Mouse (Mus musculus) fat pad, adult 2 months (tissue): ENCODE data around the gene Gm38431.

ENCODE experiments used
- DNase-seq: peaks from one replicate; pipeline ENCODE4 v3.0.0-alpha.2; 2011; ENCODE audit warnings: low read depth, low spot score; ENCODE audit errors: extremely low read depth

The Gm38431 gene

DNA sequence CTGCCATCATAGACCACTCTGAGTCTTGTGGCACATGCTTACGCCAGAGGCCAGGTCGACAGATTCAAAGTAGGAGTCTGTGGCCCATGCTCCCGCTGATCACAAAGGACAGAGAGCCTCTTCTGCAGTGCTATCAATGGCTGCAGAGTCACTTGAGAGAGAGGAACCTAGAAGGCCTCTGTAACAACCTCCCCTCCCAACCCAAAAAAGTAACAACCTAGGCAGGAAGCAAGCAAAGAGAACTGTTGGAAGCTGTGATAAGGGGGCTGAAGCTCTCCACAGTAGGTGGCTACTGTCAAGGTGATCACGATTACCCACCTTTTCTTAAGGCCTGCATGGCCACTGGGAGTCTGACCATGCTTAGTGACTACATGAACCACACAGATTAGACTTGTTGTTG is 48.2 kb downstream of the Gm38431 start:
- no peak for DNase-seq

DNA sequence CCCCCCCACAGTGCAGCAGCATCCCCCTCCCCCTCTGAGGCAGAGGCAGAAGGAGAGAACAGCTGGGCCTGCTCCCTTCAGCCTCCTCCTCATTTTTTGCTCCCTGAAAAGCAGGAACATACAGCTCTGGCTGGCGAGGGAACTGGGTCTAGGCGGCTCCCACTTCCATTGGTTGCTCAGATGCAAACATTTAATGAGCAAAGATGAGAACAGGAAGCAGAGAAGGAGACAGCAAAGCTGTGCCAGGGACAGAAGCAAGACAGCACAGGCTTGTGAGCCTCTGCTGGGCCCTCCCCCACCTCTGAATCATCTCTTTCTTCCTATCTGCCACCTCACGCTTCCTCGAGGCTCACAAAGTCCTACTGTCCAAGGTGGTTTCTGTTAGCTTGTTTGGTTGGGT is 50.5 kb downstream of the Gm38431 start:
- DNase-seq = no peak

DNA sequence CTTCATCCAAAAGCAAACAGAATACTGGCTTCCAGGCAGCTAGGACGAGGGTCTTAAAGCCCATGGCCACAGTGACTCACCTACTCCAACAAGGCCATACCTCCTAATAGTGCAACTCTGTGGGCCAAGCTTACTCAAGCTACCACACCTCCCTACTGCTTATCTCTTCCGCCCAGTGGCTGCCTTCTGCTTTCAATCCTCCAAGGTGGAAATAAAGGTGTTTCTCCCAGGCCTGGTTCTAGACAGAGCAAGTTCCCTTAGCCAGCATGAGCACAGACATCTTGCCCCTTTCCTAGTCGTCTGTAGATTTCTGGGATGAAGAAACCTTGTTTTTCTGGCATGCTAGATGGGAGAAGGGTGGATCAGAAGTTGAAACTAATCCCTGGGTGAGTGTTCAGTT is 52.0 kb downstream of the Gm38431 start:
- no peak for DNase-seq

DNA sequence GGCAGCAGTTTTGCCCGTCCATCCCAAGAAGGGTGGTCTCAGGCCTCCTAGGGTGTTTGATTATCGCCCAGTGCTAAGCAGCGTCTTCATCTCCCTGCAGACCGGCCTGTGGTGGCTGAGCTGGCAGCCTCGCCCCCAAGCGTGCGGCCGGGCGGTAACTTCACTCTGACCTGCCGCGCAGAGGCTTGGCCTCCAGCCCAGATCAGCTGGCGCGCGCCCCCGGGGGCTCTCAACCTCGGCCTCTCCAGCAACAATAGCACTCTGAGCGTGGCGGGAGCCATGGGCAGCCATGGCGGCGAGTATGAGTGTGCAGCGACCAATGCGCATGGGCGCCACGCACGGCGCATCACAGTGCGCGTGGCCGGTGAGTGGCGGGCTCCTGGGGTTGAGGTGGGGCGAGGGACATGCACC is 54.3 kb downstream of the Gm38431 start:
- no peak for DNase-seq

DNA sequence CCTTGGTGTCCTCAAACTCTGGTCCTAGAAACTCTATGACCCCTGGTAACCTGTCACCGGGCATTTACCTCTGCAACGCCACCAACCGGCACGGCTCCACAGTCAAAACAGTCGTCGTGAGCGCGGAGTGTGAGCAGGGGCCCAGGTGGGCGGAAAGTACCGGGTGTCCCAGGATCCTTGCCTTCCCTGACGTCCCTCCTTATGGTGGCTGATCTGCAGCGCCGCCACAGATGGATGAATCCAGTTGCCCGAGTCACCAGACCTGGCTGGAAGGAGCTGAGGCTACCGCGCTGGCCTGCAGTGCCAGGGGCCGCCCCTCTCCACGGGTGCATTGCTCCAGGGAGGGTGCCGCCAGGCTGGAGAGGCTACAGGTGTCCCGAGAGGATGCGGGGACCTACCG is 55.1 kb downstream of the Gm38431 start:
- DNase-seq = no peak

DNA sequence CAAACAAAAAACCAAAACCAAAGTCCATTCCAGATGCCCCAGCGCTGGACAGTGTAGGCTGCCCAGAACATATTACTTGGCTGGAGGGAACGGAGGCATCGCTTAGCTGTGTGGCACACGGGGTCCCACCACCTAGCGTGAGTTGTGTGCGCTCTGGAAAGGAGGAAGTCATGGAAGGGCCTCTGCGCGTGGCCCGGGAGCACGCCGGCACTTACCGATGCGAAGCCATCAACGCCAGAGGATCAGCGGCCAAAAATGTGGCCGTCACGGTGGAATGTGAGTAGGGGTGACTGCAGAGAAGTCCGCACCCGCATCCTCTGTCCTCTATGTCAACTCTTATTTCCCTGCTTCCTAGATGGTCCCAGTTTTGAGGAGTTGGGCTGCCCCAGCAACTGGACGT is 55.6 kb downstream of the Gm38431 start:
- no peak for DNase-seq

DNA sequence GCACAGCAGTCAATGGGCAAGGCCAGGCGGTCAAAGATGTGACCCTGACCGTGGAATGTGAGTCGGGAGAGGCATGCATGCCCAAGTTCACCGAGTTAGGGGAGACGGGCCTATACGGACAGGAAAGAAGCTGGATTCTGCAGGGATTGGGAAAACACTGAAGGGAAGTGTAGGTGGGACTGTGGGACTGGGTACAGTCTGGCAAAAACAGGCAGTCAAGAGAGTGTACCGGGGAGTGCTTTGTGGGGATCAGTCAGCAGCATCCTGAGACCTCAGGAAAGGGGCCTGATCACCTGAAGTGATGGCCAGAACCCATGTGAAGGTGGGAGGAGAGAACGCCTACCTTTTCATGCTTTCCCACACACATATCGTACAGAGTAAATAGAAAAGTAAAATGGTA is 56.2 kb downstream of the Gm38431 start:
- no peak for DNase-seq

DNA sequence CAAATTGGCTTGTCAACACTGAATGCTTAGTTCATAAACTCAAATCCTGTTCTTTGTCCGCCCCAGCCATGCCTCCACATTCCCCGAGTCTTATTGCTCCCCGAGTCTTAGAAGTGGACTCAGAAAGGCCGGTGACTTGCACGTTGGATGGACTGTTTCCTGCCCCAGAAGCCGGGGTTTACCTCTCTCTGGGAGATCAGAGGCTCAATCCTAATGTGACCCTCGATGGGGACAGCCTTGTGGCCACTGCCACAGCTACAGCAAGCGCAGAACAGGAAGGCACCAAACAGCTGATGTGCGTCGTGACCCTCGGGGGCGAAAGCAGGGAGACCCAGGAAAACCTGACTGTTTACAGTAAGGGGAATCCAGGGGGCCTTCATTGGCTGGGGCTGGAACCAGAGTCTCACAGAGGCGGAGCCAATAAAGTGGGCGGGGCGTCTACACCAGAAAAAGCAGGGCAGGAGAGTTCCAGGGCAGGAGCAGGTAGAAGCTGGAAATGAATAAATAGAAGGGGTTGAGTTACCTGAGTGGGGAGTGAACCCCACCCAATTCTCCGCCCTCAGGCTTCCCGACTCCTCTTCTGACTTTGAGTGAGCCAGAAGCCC is 57.2 kb downstream of the Gm38431 start:
- no peak for DNase-seq

DNA sequence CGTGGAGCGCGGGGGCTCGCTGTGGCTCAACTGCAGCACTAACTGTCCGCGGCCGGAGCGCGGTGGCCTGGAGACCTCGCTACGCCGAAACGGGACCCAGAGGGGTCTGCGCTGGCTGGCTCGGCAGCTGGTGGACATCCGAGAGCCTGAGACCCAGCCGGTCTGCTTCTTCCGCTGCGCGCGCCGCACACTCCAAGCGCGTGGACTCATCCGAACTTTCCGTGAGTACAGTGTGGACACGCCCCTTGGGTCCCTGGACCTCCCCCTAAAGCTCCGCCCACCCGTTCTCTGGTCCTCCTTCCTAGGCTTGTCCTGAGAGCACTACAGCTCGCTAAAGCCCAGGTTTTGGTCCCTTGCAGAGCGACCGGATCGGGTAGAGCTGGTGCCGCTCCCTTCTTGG is 58.7 kb downstream of the Gm38431 start:
- no peak for DNase-seq

DNA sequence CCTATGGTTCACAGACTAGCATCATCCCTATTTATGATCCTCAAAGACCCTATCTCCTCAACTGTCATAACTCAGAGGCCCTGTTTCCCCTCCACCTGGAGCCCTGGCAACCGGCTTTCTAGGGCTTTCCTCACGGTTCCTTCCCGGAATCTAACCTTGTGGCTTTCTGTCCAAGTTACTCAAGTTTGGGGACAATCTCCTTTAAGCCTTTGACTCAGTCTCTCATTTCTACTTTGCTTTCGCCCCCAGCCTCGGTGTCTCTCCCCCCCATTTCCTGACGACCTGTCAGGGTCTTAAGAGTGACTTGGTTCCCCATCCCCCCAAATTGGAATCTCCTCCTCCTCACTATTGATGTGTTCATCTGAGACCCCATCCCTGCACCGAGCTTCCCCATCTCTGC is 59.3 kb downstream of the Gm38431 start:
- DNase-seq = no peak

DNA sequence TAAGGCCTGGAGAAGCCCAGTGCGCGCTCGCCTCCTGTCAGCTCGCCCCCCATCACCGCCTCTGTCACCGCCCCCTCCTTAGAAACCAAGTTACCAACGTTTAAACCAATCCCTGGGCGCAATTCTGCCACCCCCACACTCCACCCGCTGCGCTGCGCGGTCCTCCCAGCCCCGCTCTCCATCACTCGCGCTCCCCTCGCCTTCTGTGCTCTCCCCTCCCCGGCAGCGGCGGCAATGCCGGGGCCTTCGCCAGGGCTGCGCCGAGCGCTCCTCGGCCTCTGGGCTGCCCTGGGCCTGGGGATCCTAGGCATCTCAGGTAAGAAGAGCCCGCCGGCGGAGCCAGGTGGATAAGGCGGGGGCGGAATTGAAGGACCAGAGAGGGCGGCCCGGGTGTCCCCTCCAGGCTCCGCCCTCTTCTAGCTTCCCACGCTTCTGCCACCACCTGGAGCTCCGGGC is 59.9 kb downstream of the Gm38431 start, which contains the start of gene Icam5:
Gene Icam5 (plus strand): TSS at position 178 of the 456 bp plus-strand sequence.
- DNase-seq = no peak

DNA sequence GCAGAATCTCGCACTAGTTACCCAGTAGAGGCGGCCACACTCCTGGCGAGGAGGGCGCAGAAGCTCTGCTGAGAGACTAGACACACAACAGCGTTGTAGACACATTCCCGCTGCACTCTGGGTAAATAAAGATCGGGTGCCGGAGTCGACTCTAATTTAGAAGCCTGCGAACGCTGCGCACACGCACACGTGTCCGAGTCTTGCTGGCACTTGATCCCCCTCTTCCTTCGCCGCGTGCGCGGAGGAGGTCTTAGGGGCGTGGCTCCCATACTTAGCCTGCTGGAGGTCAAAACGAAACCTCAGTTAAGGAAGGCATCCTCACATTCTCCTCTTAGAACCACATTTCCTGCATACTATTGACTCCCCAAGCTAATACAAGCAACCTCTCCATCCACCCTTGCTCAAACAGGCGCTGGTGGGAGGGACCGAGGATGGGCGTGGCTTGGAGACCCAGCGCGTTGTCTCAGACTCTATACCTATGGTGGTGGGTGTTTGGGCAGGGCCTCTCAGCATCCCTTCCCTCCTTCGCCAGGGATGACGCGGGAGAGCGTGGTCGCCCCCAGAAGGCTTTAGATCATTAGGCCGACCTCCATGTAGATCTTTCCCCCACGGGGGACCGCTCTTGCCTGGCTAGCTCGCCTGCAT is 60.4 kb downstream of the Gm38431 start:
- DNase-seq = no peak

DNA sequence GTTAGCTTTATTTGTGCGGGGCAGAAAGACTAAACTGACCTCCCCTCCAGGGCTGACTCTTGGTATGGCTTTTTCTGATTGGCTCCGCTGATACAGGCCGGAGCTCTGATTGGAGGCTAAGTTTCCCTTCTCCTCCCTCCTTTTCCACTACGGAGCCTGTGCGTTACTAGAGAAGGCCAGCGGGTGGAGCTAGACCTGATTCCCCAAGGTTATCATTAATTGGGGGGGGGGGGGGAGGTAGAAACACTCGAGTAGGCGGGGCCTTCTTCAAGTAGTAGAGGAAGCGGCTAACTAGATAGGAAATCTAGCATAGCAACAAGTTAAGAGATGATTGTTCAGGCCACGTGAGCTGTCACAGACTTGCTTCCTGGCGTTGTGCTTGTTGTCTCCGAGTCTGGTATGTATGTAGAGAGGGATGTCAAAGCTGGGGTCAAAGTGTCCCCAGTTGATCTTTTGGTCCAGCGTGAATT is 61.0 kb downstream of the Gm38431 start:
- peak; percentile 61 for DNase-seq

DNA sequence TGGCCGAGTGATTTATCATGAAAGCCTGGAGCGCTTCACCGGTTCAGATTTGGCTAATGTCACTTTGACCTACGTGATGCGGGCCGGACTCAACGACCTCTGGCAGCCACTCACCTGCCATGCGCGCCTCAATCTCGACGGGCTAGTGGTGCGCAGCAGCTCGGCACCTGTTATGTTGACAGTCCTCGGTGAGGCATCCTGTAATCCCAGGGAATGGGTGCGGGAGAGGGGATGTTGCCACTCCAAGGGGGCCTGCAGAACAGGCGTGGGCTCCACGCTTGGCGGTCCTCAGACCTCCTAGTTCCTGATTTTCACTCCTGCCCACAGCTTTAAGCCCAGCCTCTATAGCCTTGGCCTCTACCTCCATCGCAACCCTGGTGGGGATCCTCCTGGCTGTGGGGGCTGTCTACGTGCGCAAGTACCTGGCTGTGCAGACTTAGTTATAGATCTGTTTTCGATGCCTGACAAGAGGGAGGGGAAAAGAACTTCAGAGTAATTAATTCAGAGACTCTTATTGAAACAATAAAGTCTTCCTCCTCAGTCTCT is 61.7 kb downstream of the Gm38431 start:
- DNase-seq = no peak

DNA sequence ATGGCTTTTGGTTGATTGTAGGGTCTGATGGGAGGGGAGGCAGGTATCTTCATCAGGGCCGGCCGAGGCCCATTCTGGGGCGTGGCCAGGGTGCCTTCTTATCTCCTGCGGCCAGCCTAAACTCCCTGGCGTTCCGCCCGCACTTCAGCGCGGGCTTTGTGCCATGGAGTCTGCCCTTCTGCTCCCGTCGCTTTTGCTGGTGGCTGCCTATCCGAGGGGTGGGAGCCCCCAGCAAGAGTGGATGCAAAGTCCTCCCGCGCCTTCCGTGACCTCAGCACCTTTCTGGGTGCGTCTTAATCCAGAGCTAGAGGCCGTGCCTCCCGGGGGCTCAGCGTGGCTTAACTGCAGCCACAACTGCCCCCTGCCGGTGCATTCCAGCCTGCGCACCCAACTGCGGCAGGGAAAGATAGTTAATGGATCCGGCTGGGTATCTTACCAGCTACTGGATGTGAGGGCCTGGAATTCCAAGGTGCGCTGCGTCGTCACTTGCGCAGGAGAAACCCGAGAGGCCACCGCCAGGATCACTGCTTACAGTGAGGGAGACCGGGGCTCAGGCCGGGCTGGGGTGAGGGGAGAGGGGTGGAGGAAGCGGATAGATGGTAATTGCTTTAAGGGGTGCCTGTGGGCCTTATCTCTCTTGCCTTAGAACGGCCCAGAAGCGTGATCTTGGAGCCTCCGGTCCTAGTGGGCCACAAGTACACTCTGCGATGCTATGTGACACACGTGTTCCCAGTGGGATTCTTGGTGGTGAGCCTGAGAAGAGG is 62.3 kb downstream of the Gm38431 start, which contains the start of gene Icam4:
Gene Icam4 (plus strand): TSS at position 83 of the 764 bp plus-strand sequence.
- no peak for DNase-seq

DNA sequence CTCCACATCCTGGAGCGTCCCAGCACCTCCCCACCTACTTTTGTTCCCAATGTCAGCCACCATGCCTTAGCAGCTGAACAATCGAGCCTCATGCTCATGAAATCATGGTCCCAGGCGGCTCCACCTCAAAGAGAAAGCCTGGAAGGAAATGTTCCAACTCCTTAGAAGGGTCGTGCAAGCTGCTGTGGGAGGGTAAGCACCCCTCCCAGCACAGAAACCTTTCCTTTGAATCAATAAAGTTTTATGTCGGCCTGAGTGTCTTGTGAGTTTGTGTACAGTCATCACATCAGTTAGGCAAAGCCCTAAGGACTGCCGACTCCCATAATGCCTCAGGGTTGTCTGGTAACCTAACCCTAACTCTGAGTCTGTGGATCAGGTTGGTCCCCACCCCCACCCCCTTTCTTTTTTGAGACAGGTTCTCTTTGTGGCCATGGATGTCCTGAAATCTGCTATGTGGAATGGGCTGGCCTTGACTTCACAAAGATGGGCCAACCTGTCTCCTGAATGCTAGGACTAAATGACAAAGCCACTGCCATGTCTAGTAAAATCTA is 63.2 kb downstream of the Gm38431 start:
- no peak for DNase-seq

DNA sequence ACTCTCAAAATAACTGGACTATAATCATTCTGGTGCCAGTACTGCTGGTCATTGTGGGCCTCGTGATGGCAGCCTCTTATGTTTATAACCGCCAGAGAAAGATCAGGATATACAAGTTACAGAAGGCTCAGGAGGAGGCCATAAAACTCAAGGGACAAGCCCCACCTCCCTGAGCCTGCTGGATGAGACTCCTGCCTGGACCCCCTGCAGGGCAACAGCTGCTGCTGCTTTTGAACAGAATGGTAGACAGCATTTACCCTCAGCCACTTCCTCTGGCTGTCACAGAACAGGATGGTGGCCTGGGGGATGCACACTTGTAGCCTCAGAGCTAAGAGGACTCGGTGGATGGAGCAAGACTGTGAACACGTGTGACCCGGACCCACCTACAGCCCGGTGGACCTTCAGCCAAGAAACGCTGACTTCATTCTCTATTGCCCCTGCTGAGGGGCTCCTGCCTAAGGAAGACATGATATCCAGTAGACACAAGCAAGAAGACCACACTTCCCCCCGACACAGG is 64.0 kb downstream of the Gm38431 start:
- no peak for DNase-seq

DNA sequence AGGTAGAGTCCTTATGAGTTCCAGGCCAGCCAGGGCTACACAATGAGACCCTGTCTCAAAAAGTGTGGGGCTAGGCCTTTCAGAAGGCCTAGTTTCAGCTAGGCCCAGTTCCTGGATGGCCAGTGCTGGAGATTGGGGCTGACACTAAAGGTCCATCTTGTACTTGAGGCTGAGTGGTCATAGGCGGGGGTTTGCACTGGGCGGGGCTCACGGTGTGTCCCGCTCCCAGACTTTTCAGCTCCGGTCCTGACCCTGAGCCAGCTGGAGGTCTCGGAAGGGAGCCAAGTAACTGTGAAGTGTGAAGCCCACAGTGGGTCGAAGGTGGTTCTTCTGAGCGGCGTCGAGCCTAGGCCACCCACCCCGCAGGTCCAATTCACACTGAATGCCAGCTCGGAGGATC is 64.9 kb downstream of the Gm38431 start:
- DNase-seq = no peak

DNA sequence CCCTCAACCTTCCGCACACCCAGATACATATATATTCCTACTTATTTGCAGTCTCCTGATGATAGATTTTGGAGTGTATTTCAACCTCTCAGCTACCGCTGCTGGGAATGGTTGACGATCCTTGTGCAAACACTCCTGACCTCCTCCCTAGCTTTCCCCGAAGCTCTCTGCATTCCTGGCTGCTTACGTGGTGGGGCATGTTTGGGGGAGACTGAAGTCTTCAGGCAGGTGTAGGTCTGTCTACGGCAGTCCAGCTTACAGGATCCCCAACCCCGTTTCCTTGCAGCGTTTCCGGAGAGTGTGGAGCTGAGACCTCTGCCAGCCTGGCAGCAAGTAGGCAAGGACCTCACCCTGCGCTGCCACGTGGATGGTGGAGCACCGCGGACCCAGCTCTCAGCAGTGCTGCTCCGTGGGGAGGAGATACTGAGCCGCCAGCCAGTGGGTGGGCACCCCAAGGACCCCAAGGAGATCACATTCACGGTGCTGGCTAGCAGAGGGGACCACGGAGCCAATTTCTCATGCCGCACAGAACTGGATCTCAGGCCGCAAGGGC is 66.5 kb downstream of the Gm38431 start:
- DNase-seq = no peak

DNA sequence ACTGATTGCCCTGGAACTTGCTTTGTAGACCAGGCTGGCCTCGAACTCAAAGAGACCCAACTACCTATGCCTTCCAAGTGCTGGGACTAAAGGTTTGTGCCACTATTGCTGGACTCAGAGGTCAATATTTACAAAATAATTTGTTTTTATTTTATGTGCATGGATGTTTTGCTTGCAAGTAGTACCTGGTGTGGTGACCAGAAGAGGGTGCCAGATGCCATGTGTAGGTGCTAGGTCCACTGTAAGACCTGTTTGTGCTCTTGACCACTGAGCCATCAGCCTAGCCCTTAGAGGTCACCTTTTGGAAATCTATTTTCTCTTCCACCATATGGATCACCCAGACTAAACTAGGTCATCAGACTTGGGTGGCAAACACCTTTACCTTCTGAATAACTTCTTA is 69.1 kb downstream of the Gm38431 start:
- no peak for DNase-seq

DNA sequence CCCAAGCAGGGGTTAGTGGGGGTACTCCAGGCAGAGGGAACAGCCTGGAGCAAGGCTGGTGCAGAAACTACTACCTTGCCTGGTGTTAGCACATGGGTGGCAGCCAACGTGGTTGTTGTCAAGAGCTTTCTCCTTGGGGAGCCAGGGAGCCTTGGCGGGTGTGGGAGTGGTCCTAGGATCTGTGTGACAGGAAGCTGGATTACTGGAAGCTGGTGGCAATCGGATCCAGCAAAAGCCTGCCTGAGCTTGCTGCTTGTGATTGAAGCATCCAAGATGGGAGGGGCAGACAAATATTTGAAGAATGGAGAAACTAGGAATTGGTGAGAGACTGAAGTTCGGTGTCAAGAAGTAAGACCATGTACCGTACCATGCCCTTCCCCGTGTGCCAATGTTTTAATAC is 69.5 kb downstream of the Gm38431 start:
- no peak for DNase-seq
